Mouse (Mus musculus): Measurements from ENCODE around the gene Hdgfl3. TPM values are rescaled to one million over a fixed set of nuclear protein-coding genes. Genes with fewer than 3 reads are reported as not detected.
A peak's percentile ranks its signal among the peaks of the same experiment; 100 is the strongest.

Hdgfl3 gene
- total RNA-seq, 2 experiments from 2014 or later: 76.0 to 76.9 TPM

GRCm38 (mm10) chr7:81918316-81918715 lies 16.0 kb downstream of the Hdgfl3 start:
- intact Hi-C loops (cut with DNase I): no loop called here
- DNase-seq (ENCODE audit: low spot score in 2 of 2): no peak

GRCm38 (mm10) chr7:81904926-81905325 lies 29.3 kb downstream of the Hdgfl3 start:
- intact Hi-C loops (cut with DNase I): no loop called here
- DNase-seq (ENCODE audit: low spot score in 2 of 2): no peak

- DNase-seq (ENCODE audit: low spot score in 2 of 2): no peak
- intact Hi-C loops (cut with DNase I): no loop called here
Measured at GRCm38 (mm10) chr7:81904094-81904493, 30.2 kb downstream of the Hdgfl3 start.

- intact Hi-C loops (cut with DNase I): no loop called here
- no peak for DNase-seq (ENCODE audit: low spot score in 2 of 2)
Measured at GRCm38 (mm10) chr7:81899361-81899760, 34.9 kb downstream of the Hdgfl3 start.

- intact Hi-C loops (cut with DNase I): no loop called here
- DNase-seq (ENCODE audit: low spot score in 2 of 2): no peak
Measured at GRCm38 (mm10) chr7:81885128-81885527, 49.1 kb downstream of the Hdgfl3 start.

GRCm38 (mm10) chr7:81881600-81881999 lies 52.7 kb downstream of the Hdgfl3 start:
- no peak for DNase-seq (ENCODE audit: low spot score in 2 of 2)
- intact Hi-C loops (cut with DNase I): no loop called here

- intact Hi-C loops (cut with DNase I): no loop called here
- DNase-seq (ENCODE audit: low spot score in 2 of 2): no peak
Measured at GRCm38 (mm10) chr7:81880797-81881196, 53.5 kb downstream of the Hdgfl3 start.

- intact Hi-C loops (cut with DNase I): no loop called here
- no peak for DNase-seq (ENCODE audit: low spot score in 2 of 2)
Measured at GRCm38 (mm10) chr7:81880286-81880685, 54.0 kb downstream of the Hdgfl3 start.

GRCm38 (mm10) chr7:81875372-81875771 lies 58.9 kb downstream of the Hdgfl3 start:
- peak in 1 of 2 experiments; percentile 41 for DNase-seq (ENCODE audit: low spot score in 2 of 2)
- intact Hi-C loops (cut with DNase I): no loop called here

- DNase-seq (ENCODE audit: low spot score in 2 of 2): no peak
- intact Hi-C loops (cut with DNase I): loop anchor here (5.0 kb wide), 1 partner anchor 58 kb away; the partner anchor contains the start of gene Hdgfl3
Measured at GRCm38 (mm10) chr7:81874636-81875035, 59.6 kb downstream of the Hdgfl3 start.

GRCm38 (mm10) chr7:81873807-81874206 lies 60.5 kb downstream of the Hdgfl3 start:
- no peak for DNase-seq (ENCODE audit: low spot score in 2 of 2)
- intact Hi-C loops (cut with DNase I): loop anchor here (5.0 kb wide), 1 partner anchor 58 kb away; the partner anchor contains the start of gene Hdgfl3

GRCm38 (mm10) chr7:81872493-81873013 lies 61.7 kb downstream of the Hdgfl3 start:
- intact Hi-C loops (cut with DNase I): loop anchor here (5.0 kb wide), 1 partner anchor 60 kb away; the partner anchor contains the start of gene Hdgfl3

GRCm38 (mm10) chr7:81868158-81868557 lies 66.1 kb downstream of the Hdgfl3 start:
- DNase-seq (ENCODE audit: low spot score in 2 of 2): peak in 1 of 2 experiments; percentile 61

More at GRCm38 (mm10) chr7:81872493-81873013, 61.7 kb downstream of the Hdgfl3 start:
- DNase-seq (ENCODE audit: low spot score in 2 of 2): no peak

GRCm38 (mm10) chr7:81867231-81867930 lies 66.9 kb downstream of the Hdgfl3 start:
- DNase-seq (ENCODE audit: low spot score in 2 of 2): no peak
- intact Hi-C loops (cut with DNase I): no loop called here

More at GRCm38 (mm10) chr7:81868158-81868557, 66.1 kb downstream of the Hdgfl3 start:
- intact Hi-C loops (cut with DNase I): no loop called here

GRCm38 (mm10) chr7:81865937-81866336 lies 68.3 kb downstream of the Hdgfl3 start:
- no peak for DNase-seq (ENCODE audit: low spot score in 2 of 2)
- intact Hi-C loops (cut with DNase I): no loop called here

GRCm38 (mm10) chr7:81864552-81864951 lies 69.7 kb downstream of the Hdgfl3 start:
- intact Hi-C loops (cut with DNase I): loop anchor here (5.0 kb wide), 2 partner anchors 37 to 88 kb away; partner anchors contain the start of gene Btbd1
- no peak for DNase-seq (ENCODE audit: low spot score in 2 of 2)

- no peak for DNase-seq (ENCODE audit: low spot score in 2 of 2)
- intact Hi-C loops (cut with DNase I): loop anchor here (5.0 kb wide), 2 partner anchors 36 to 89 kb away; partner anchors contain the start of gene Btbd1
Measured at GRCm38 (mm10) chr7:81862587-81863583, 71.4 kb downstream of the Hdgfl3 start.

- intact Hi-C loops (cut with DNase I): loop anchor here (5.0 kb wide), 2 partner anchors 35 to 90 kb away; partner anchors contain the start of gene Btbd1
- DNase-seq (ENCODE audit: low spot score in 2 of 2): no peak
Measured at GRCm38 (mm10) chr7:81861921-81862320, 72.4 kb downstream of the Hdgfl3 start.

GRCm38 (mm10) chr7:81861461-81861860 lies 72.8 kb downstream of the Hdgfl3 start:
- DNase-seq (ENCODE audit: low spot score in 2 of 2): no peak
- intact Hi-C loops (cut with DNase I): loop anchor here (5.0 kb wide), 2 partner anchors 34 to 91 kb away; partner anchors contain the start of gene Btbd1

Data from left cerebral cortex, postnatal 36 days (tissue).